Comparison of ENCODE assay signal across 8 mouse cellular contexts in genomic region chr8:125669700-125670195, GRCm38 (mm10). TPM values are rescaled to one million over a fixed set of nuclear protein-coding genes. Genes with fewer than 3 reads are reported as not detected.
A peak's percentile ranks its signal among the peaks of the same experiment; 100 is the strongest.
DNase-seq lines count a peak whose midpoint lies in the region; ATAC-seq and TF ChIP-seq lines count a peak whose summit lies in the region.

TSS of gene Map10 (plus strand) at chr8:125669818.

- H3K4me1 ChIP-seq in E14TG2a.4 (replicated peaks; ENCODE audit: low read depth, low read length): peaks cover 53% of the 10 kb centered on the region
- H3K4me1 ChIP-seq in neural tube, embryonic 15.5 days: peaks cover 16% of the 10 kb centered on the region
- peaks cover 9% of the 10 kb centered on the region for H3K4me1 ChIP-seq in testis, adult 2 months (ENCODE audit: control insufficient read depth, insufficient read depth, low read length)

- peak; percentile 85 to 92 for DNase-seq in cerebellum, adult 18-20 months
- DNase-seq in layer of hippocampus, adult 2 months (ENCODE audit: low spot score in 2 of 2): peak; percentile 88 to 94
- DNase-seq in lung, adult 18-20 months: peak; percentile 82 to 85

- H3K9me3 ChIP-seq in E14TG2a.4 (ENCODE audit: low read length): no peaks in the 10 kb centered on the region
- peaks cover 20% of the 10 kb centered on the region for H3K9me3 ChIP-seq in neural tube, embryonic 15.5 days (replicated peaks)

- H3K4me3 ChIP-seq in E14TG2a.4 (replicated peaks; ENCODE audit: low read length): peak within 1 kb of the TSS; percentile 90
- H3K4me3 ChIP-seq in layer of hippocampus, adult 2 months: peak within 1 kb of the TSS; percentile 71
- H3K4me3 ChIP-seq in neural tube, embryonic 15.5 days (replicated peaks): peak within 1 kb of the TSS; percentile 57
- H3K4me3 ChIP-seq in testis, adult 2 months (ENCODE audit: control insufficient read depth, low read depth, low read length): peak within 1 kb of the TSS; percentile 76

- peak within 1 kb of the TSS; percentile 59 for H3K9ac ChIP-seq in neural tube, embryonic 15.5 days (replicated peaks)

- peaks cover 23% of the 10 kb centered on the region for H3K36me3 ChIP-seq in E14TG2a.4 (ENCODE audit: insufficient read depth, low read length)
- peaks cover 14% of the 10 kb centered on the region for H3K36me3 ChIP-seq in neural tube, embryonic 15.5 days
- no peaks in the 10 kb centered on the region; the same call in 1 of the 2 replicates for H3K36me3 ChIP-seq in testis, adult 2 months (ENCODE audit: control insufficient read depth, insufficient read depth, low read length)

- H3K27ac ChIP-seq in layer of hippocampus, adult 2 months: peak within 1 kb of the TSS; percentile 82
- peak within 1 kb of the TSS; percentile 74 for H3K27ac ChIP-seq in neural tube, embryonic 15.5 days (replicated peaks)
- H3K27ac ChIP-seq in testis, adult 2 months (ENCODE audit: control insufficient read depth, insufficient read depth, low read depth, low read length): peak within 1 kb of the TSS; percentile 60

- peak within 1 kb of the TSS; percentile 86 for H3K4me2 ChIP-seq in neural tube, embryonic 15.5 days

- peak; percentile 75; the same call in 1 of the 2 replicates for TF ChIP-seq POLR2A in testis, adult 2 months (IDR thresholded peaks at IDR 0.05; ENCODE audit: control insufficient read depth, low read depth, low read length)

- WGBS in neural tube, embryonic 15.5 days: 2% methylated on average over 52 of the region's 62 CpGs

- no peaks in the 10 kb centered on the region for H3K27me3 ChIP-seq in E14TG2a.4 (ENCODE audit: insufficient read depth, low read length)
- no peaks in the 10 kb centered on the region for H3K27me3 ChIP-seq in neural tube, embryonic 15.5 days (replicated peaks)
- H3K27me3 ChIP-seq in testis, adult 2 months (ENCODE audit: control insufficient read depth, insufficient read depth, low read length): no peaks in the 10 kb centered on the region

- TF ChIP-seq CTCF in E14TG2a.4 (conservative IDR thresholded peaks at IDR 0.05; ENCODE audit: low read length): no peak
- peak; percentile 35; the same call in 1 of the 2 replicates for TF ChIP-seq CTCF in layer of hippocampus, adult 2 months (conservative IDR thresholded peaks at IDR 0.05)
- TF ChIP-seq CTCF in testis, adult 2 months (IDR thresholded peaks at IDR 0.05; ENCODE audit: control insufficient read depth, insufficient read depth, insufficient replicate concordance, low read depth, low read length): no peak

- peak; percentile 94 for ATAC-seq in frontal cortex, adult (ENCODE audit: low TSS enrichment)
- peak; percentile 37 to 63 for ATAC-seq in hematopoietic stem cell, adult 5-6 weeks (replicated peaks in 1 of 2; ENCODE audit: insufficient read depth in 1 of 2, low FRiP score in 2 of 2, low TSS enrichment in 1 of 2, low read depth in 1 of 2, poor library complexity in 2 of 2, severe bottlenecking in 2 of 2)
- ATAC-seq in neural tube, embryonic 15.5 days (ENCODE audit: low FRiP score): peak; percentile 89

RNA-seq across cellular contexts. Expression of gene Map10, which starts in this region (rescaled TPM):
- total RNA-seq in hematopoietic stem cell, adult 5-6 weeks (2017): 1.0 and 1.8 TPM in 2 replicates
- total RNA-seq in layer of hippocampus, adult 2 months (2021): 1 to 10 TPM; 6.3 to 6.9 TPM
- polyA plus RNA-seq in neural tube, embryonic 15.5 days (2015; fragmentation: Nextera tagmentation; extraction: Ambion mirVana): 6.5 and 6.6 TPM in 2 replicates
- polyA plus RNA-seq in testis, adult 2 months (2012; rRNA removed): 14.0 and 15.0 TPM in 2 replicates

Comparison
In these comparisons a context has a peak if more than half of its experiments do, and no peak if none do; other contexts are left out.
1. Peak in every context shown above with its lines: DNase-seq, ATAC-seq, H3K4me3 ChIP-seq and H3K27ac ChIP-seq.